Mouse (Mus musculus) cerebellum, adult 9-10 months (tissue): ENCODE results near the gene Nsd2.
A peak's percentile ranks its signal among the peaks of the same experiment; 100 is the strongest.
"Not testable (repeated sequence)": the region's sequence is repeated elsewhere in the genome, so short reads cannot be mapped to it uniquely, and the experiment has no call there.

Experiments used
- DNase-seq: peaks from one replicate; pipeline ENCODE4 v3.0.0; 2022

Gene Nsd2

GRCm38 (mm10) chr5:33934877-33935276 lies 114.4 kb downstream of the Nsd2 start:
- DNase-seq = no peak

GRCm38 (mm10) chr5:33935700-33936111 lies 115.2 kb downstream of the Nsd2 start:
- no peak for DNase-seq

DNA sequence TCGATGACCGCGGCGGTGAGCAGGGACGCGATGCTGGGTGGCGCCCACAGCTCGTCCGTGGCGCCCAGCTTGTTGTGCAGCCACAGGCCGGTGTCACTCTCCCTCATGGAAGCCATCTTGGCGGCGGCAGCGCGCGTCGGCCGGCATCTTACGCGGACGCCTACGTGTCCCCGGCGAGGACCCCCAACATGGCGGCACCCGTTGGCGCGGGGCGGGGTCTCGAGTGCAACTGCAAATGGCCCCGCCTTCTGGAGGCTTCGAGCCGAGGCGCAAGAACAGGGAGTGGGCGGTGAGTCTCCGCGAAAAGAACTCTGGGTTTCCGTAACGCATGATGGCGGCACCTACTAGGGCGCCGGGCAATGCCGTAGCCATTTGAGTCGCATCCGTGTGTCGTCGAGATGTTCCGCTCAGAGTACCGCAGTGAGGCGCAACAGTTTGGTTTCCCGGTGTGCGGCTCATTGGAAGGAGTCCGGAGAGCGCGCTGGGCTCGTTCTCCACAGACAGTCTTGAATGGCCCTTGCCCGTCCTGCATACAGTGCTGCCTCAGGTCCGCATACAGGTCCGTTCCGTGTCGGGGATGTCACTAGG lies 115.7 kb downstream of the Nsd2 start, which contains the start of gene Nelfa:
Gene Nelfa (minus strand): TSS at position 294 of the 588 bp plus-strand sequence.
- peak; percentile 98 for DNase-seq

DNA sequence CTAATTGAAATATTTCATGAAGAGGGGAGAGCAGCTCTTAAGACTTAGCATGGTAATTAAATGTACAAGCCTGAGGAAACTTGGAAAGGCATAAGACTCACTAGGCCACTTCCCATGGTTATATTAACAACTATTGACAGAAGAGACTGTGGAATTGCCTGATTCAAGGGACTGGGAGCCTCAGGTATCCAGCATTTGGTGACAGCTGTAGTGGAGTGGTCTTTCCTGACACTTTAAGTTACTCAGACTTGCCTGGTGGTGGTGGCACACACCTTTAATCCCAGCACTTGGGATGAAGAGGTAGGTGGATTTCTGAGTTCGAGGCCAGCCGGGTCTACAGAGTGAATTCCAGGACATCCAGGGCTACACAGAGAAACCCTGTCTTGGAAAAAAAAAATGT lies 116.7 kb downstream of the Nsd2 start:
- DNase-seq = no peak

DNA sequence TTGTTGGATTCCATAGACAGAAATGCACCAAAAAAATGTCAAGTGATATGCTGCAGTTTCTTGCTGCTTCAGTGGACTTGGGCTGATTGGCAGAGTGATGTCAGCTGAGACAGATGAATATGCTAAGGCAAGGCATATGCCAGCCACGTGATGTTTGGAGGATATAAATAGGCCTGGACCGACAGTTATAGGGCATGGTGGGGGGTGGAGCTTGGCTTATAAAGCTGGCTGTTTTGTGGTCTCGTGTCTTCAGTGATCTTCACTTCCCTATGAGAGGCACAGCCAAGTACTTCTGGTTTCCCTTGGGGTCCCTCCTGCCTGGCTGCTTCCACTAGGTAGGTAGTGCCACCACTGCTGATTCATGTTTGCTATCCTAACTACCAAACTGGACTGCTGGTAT lies 117.9 kb downstream of the Nsd2 start:
- no peak for DNase-seq

DNA sequence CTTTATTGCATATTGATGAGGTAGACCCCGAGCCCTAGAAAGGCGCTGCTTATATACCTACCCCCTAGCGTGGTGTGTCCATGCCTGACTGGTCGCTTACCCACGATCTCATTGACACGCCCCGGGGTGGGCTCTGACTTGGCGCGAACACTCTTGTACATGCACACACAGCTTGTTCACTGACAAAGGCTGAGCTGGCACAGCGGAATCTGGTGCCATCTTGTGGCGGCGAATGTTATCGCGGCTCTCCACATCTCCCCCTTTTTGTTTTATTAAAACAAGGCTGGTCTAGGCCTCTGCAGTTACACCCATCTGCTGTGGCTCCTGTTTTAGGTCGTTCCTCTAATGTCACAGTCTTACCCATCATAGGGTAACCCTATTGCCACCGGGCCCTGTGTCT lies 126.5 kb downstream of the Nsd2 start:
- not testable (repeated sequence) for DNase-seq
